Mouse (Mus musculus) G1E-ER4 (cell line): Measurements from ENCODE around the gene Dstyk. TPM values are rescaled to one million over a fixed set of nuclear protein-coding genes. Genes with fewer than 3 reads are reported as not detected.

ENCODE experiments used
- GATA1 ChIP-seq: IDR thresholded peaks from one replicate; pipeline ENCODE4 v1.8.0; 2012; ENCODE audit warnings: low read length, inconsistent platforms
- polyA plus RNA-seq: library from polyadenylated mRNA; stranded (reverse); fragments of >175 nt; gene quantifications from 2 replicates; pipeline ENCODE4 v1.2.3, GENCODE M21; 2012

Dstyk gene
- polyA plus RNA-seq, result 5.1 and 6.9 TPM in 2 replicates

- TF ChIP-seq GATA1, result no peak
Observed at GRCm38 (mm10) chr1:132417319-132418251, at the start of gene Dstyk. Gene Dstyk (plus strand): TSS chr1:132417555.

- peak; percentile 97 for TF ChIP-seq GATA1
Observed at GRCm38 (mm10) chr1:132367692-132368506, 49.5 kb upstream of the Dstyk start.

- TF ChIP-seq GATA1, result no peak
Observed at GRCm38 (mm10) chr1:132370681-132371173, 46.6 kb upstream of the Dstyk start.

DNA sequence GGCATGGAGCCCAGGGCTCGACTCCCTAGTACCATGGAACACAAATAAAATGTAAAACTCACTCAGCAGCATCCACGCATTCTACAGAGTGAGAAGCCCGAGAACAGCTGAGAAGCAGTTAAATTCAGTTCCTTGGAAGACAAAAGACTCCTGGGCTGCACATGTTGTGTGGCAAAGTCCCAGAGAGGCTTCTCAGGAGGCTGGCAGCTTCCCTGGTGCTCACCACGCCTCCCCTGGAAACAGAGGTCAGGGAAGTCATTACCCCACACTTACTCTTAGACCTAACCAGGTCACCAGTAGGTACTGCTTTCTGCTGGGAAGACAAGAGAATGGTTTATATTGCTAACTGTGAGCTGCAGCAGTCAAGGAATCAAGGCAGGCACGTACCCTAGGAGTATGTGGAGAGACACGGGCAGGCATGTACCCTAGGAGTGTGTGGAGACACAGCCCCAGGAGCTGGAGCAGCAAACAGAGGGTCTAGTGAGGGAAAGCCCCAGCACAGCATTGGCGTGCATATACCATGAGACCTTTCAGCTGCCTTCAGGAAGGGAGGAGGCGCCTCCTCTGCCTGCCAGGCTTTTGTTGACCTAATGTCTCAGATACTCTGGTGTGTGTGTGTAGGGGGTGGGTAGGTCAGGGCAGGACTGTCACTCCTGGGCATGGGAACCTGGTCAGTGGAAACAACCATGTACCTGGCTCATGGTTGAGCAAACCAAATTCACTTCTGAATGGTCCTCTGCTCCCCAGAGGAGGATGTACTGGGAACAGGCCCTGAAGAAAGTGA, 45.9 kb upstream of the Dstyk start:
- TF ChIP-seq GATA1, result no peak

- TF ChIP-seq GATA1, result no peak
Observed at GRCm38 (mm10) chr1:132372354-132372753, 45.0 kb upstream of the Dstyk start.

GRCm38 (mm10) chr1:132372896-132373534, 44.3 kb upstream of the Dstyk start:
- TF ChIP-seq GATA1, result no peak

DNA sequence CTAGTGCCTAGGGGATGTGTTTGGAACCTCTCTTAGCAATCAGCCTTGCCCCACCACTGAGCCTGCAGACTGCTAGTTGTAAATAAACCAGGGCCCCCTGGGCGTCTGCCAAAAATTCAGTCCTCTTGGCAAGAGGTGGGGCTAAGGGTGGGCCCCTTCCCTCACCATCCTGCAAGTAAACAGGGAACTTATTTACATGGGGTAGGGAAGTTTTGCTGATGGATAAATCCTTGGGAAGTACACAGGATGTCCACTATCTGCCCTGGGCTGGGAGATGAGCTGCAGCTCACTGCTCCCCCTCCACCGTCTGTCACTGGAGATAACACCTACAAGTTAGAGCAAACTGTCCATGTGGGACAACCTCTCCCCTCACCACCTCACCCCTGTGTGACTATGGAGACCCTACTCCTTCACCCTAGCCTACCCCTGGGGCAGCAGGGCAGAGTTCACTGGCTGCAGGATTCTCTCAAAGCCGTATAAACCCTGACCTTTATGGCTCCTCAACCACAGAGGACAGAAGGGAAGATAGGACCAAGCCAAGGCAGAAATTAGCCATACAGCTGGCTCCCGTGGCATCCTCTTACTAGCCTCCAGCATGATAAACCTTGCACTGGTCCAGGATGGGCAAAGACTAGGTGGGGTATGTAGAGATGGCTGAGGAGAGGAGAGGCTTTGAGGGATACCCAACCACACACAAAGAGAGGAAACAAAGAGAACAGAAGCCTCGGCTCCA, 43.0 kb upstream of the Dstyk start:
- TF ChIP-seq GATA1, result peak; percentile 71

DNA sequence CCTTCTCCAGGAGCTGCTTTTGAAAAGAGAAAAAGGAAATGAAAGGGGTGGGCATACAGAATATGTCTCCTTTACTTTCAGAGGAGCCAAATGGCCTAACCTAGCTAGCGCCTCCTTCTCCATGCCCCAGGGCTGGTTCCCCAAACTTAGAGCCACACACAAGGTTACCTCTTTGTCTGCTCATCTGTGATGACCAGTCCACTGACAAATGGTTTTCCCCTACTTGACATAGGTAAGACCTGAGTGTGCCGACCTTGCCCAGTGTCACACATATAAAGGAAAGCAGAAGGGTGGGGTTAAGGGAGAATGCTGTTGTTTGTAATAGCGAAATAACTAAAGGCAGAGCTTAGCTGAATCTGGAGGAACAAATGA, 42.5 kb upstream of the Dstyk start:
- TF ChIP-seq GATA1, result no peak

DNA sequence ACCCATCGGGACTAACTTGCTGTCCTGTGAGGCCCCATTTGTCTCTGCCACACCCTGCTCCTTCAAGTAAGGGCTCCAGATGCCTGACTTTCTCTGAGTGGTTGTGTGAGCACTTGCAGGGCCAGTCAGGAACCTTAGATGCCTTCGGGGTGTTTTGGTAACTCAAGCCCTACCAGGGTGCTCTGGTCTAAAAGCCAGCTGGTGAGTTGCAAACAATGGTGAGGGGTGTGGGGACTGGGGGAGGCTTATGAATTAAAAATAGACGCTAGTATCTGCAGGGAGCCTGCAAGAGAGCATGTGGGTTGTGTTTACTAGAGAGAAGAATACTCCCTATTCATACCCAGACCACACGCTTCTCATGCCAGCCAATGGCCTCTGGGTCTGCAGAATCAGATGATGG, 42.1 kb upstream of the Dstyk start:
- TF ChIP-seq GATA1, result no peak

GRCm38 (mm10) chr1:132376211-132377054, 40.9 kb upstream of the Dstyk start:
- TF ChIP-seq GATA1, result no peak

GRCm38 (mm10) chr1:132377055-132377365, 40.3 kb upstream of the Dstyk start:
- no peak for TF ChIP-seq GATA1

DNA sequence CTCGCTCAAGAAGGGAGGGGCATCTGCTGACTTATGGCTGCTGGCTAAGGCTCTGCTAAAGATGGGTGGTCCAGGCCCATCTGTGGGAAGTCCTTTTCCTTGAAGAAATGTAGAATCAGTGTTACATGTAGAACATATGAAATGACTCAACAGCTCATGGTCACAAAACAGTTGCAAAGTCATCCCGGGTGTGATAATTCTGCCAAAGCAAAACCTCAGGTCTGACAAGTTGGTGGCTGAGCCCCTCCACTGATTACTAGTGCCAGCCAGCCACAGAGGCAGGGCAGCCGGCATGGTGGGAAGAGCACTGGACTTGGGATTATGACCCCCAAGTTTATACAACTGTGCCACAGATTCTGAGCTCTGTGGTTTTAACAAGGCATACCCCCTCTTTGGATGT, 39.5 kb upstream of the Dstyk start:
- peak; percentile 16 for TF ChIP-seq GATA1

DNA sequence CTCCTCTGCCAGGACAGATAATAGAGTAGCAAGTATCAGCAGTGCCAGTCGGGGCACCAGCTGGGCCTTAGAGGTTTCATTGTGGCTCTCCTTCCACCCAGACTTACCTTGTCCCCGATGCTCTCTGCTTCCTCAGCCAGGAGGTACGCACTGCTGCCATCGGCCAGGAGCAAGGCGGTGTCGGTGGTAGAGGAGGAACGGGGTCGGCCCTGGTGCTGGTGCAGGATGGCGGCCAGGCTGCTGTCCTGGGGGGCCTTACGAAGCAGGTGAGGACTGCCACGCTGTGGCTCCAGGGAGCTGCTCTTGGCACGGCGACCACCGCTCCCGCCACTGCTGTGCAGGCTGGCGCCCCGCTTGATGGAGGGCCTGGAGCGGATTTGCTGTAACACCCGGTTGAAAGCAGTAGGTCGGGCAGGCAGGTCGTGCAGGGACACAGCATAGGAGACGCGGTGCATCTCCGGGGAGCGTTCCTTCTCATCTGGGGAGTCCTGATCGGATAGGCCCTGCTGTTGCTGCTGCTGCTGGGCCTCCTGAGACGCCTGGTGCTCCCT, 36.7 kb upstream of the Dstyk start:
- no peak for TF ChIP-seq GATA1
